8 mouse cellular contexts compared by ENCODE assay signal in the genomic region with DNA sequence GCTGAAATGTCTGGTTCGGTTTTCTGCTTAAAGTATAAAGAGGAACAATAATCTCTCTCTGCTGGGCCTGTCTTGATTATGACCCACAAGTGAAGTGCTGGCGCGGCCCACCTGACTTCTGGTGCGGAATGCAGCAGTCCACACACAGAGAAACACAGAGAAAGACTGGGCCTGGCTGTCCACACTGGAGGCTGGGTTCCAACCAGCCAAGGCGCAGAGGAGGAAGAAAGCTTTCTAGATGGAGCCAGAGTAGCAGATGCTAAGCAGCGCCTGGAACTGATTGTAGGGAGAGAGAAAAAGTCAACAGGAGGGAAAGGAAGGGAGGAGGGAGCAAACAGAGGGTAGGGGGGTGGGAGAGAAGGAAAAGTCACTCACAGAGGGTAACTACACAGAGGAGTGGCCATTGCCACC.
DNase-seq lines count a peak whose midpoint lies in the region; ATAC-seq lines count a peak whose summit lies in the region.

No protein-coding gene starts in this region.

- 49% methylated on average over 6 of the region's 6 CpGs for whole genome bisulfite sequencing in liver, embryonic 11.5 days
- 43% methylated on average over 6 of the region's 6 CpGs for WGBS in embryonic facial prominence, embryonic 14.5 days
- 48% methylated on average over 6 of the region's 6 CpGs for WGBS in liver, embryonic 15.5 days (ENCODE audit: insufficient replicate concordance)

- H3K9me3 ChIP-seq in liver, embryonic 11.5 days (ENCODE audit: control insufficient read depth, low read length): no peaks in the 10 kb centered on the region
- H3K9me3 ChIP-seq in embryonic facial prominence, embryonic 14.5 days (ENCODE audit: control insufficient read depth, low read length): no peaks in the 10 kb centered on the region
- no peaks in the 10 kb centered on the region for H3K9me3 ChIP-seq in liver, embryonic 15.5 days (replicated peaks)

- H3K27ac ChIP-seq in liver, embryonic 11.5 days (ENCODE audit: low read depth, low read length): peak overlapping the region; percentile 51
- peak overlapping the region; percentile 25 for H3K27ac ChIP-seq in embryonic facial prominence, embryonic 14.5 days (replicated peaks; ENCODE audit: low read depth, low read length)
- 0 out of 2 replicates have a peak overlapping the region, but pooled peaks have one; percentile 33 for H3K27ac ChIP-seq in liver, embryonic 15.5 days (replicated peaks)

- ATAC-seq in liver, embryonic 11.5 days (replicated peaks; ENCODE audit: low FRiP score): no peak
- ATAC-seq in embryonic facial prominence, embryonic 14.5 days (ENCODE audit: low read depth): peak; percentile 51; the same call in 1 of the 2 replicates
- ATAC-seq in liver, embryonic 15.5 days (ENCODE audit: insufficient read depth): no peak
- ATAC-seq in megakaryocyte-erythroid progenitor cell, adult 5-6 weeks (replicated peaks; ENCODE audit: low FRiP score, low TSS enrichment, poor library complexity, severe bottlenecking): no peak
- no peak for ATAC-seq in monocyte, adult 5-6 weeks (replicated peaks; ENCODE audit: insufficient number of reproducible peaks, low FRiP score, low TSS enrichment, poor library complexity, severe bottlenecking)

- intact Hi-C loops in heart, postnatal 10 days (cut with DNase I): loop anchor here (10.0 kb wide), 1 partner anchor 240 kb away; no protein-coding TSS in a partner anchor

- no peak overlapping the region for H3K4me3 ChIP-seq in liver, embryonic 11.5 days (ENCODE audit: low read depth, low read length)
- H3K4me3 ChIP-seq in embryonic facial prominence, embryonic 14.5 days (ENCODE audit: low read depth, low read length): no peak overlapping the region
- no peak overlapping the region for H3K4me3 ChIP-seq in liver, embryonic 15.5 days (replicated peaks)

- no peaks in the 10 kb centered on the region for H3K27me3 ChIP-seq in liver, embryonic 11.5 days (replicated peaks; ENCODE audit: control insufficient read depth, insufficient read depth, low read length)
- H3K27me3 ChIP-seq in embryonic facial prominence, embryonic 14.5 days (replicated peaks; ENCODE audit: control insufficient read depth, insufficient read depth, low read length): no peaks in the 10 kb centered on the region
- H3K27me3 ChIP-seq in liver, embryonic 15.5 days: no peaks in the 10 kb centered on the region

- no peaks in the 10 kb centered on the region for H3K36me3 ChIP-seq in liver, embryonic 11.5 days (ENCODE audit: control insufficient read depth, insufficient read depth, low read length)
- H3K36me3 ChIP-seq in embryonic facial prominence, embryonic 14.5 days (ENCODE audit: control insufficient read depth, insufficient read depth, low read length): no peaks in the 10 kb centered on the region
- H3K36me3 ChIP-seq in liver, embryonic 15.5 days (replicated peaks): no peaks in the 10 kb centered on the region

- H3K4me2 ChIP-seq in liver, embryonic 11.5 days: peak overlapping the region; percentile 6
- peak overlapping the region; percentile 19; the same call in 1 of the 2 replicates for H3K4me2 ChIP-seq in embryonic facial prominence, embryonic 14.5 days (ENCODE audit: low read depth, low read length)
- H3K4me2 ChIP-seq in liver, embryonic 15.5 days: no peak overlapping the region

- H3K4me1 ChIP-seq in liver, embryonic 11.5 days (replicated peaks; ENCODE audit: control insufficient read depth, insufficient read depth, low read length): peaks cover 24% of the 10 kb centered on the region
- peaks cover 16% of the 10 kb centered on the region for H3K4me1 ChIP-seq in embryonic facial prominence, embryonic 14.5 days (ENCODE audit: control insufficient read depth, insufficient read depth, low read length)
- H3K4me1 ChIP-seq in liver, embryonic 15.5 days (replicated peaks): peaks cover 24% of the 10 kb centered on the region

- DNase-seq in liver, embryonic 11.5 days (ENCODE audit: low spot score): no peak
- DNase-seq in liver: no peak
- DNase-seq in embryonic facial prominence, embryonic 14.5 days (ENCODE audit: low spot score): peak; percentile 62
- DNase-seq in heart, postnatal 10 days: peak; percentile 36 to 40
- no peak for DNase-seq in spleen, postnatal 36 days (ENCODE audit: low spot score in 2 of 2)

- no peak overlapping the region for H3K9ac ChIP-seq in liver, embryonic 11.5 days (ENCODE audit: low read depth, low read length)
- H3K9ac ChIP-seq in embryonic facial prominence, embryonic 14.5 days (ENCODE audit: low read depth, low read length): no peak overlapping the region
- H3K9ac ChIP-seq in liver, embryonic 15.5 days: no peak overlapping the region

Comparison
In these comparisons a context has a peak if more than half of its experiments do, and no peak if none do; other contexts are left out.
1. DNase-seq: peak in embryonic facial prominence, embryonic 14.5 days (single experiment) and heart, postnatal 10 days (2 of 2); none in liver, embryonic 11.5 days (single experiment), liver (single experiment) and spleen, postnatal 36 days (0 of 2).
2. Peak in every context shown above with its lines, with median percentiles within 50 percentile points of each other: H3K27ac ChIP-seq.